Mouse (Mus musculus) small intestine, adult 2 months (tissue): ENCODE measurements at regions not wholly inside any gene's neighbourhood (a gene's known extent, or its start where the extent isn't known, plus 50 kb on each side); places are given as distances from the start of the nearest gene placed in this dataset.
"Not testable (repeated sequence)": the region's sequence is repeated elsewhere in the genome, so short reads cannot be mapped to it uniquely, and the experiment has no call there.

Source experiments
- H3K27ac ChIP-seq: fragments of 200-500 bp; 2 replicates; pipeline ENCODE4 v1.5.1; 2012; ENCODE audit warnings: low read depth, low read length, control low read depth, inconsistent platforms; ENCODE audit not compliant: insufficient read depth
- H3K27me3 ChIP-seq: fragments of 200-500 bp; 2 replicates; pipeline ENCODE4 v1.6.1; 2012; ENCODE audit warnings: mild to moderate bottlenecking, moderate library complexity, low read length, inconsistent platforms; ENCODE audit not compliant: control insufficient read depth, insufficient read depth
- H3K36me3 ChIP-seq: fragments of 200-500 bp; 2 replicates; pipeline ENCODE4 v1.6.1; 2012; ENCODE audit warnings: mild to moderate bottlenecking, low read length, control low read depth, inconsistent platforms; ENCODE audit not compliant: control insufficient read depth, insufficient read depth
- H3K4me1 ChIP-seq: fragments of 200-500 bp; 2 replicates; pipeline ENCODE4 v1.6.1; 2012; ENCODE audit warnings: low read length, inconsistent platforms, mixed read lengths; ENCODE audit not compliant: control insufficient read depth, insufficient read depth, insufficient read length
- H3K4me3 ChIP-seq: fragments of 200-500 bp; 2 replicates; pipeline ENCODE4 v1.5.1; 2012; ENCODE audit warnings: low read depth, mild to moderate bottlenecking, control low read depth, inconsistent platforms, low read length, moderate library complexity
- CTCF ChIP-seq: fragments of 200-500 bp; IDR thresholded peaks from 2 replicates; pipeline ENCODE4 v1.5.1; 2012; ENCODE audit warnings: low read depth, mild to moderate bottlenecking, control low read depth, inconsistent platforms, low read length, moderate library complexity, mixed read lengths; ENCODE audit not compliant: insufficient replicate concordance, insufficient read length; ENCODE audit errors: extremely low read depth
- POLR2A ChIP-seq: fragments of 200-500 bp; IDR thresholded peaks from 2 replicates; pipeline ENCODE4 v1.6.1; 2012; ENCODE audit warnings: low read depth, mild to moderate bottlenecking, control low read depth, inconsistent platforms, low read length, moderate library complexity
- WGBS: fragments of 180-500 bp; shearing (Covaris S2); methylation state at CpG from one replicate; pipeline ENCODE4 v1.1.7; 2018; 5-methylcytosine and 5-hydroxymethylcytosine counted together

- 84% methylated on average over 10 of the region's 10 CpGs for WGBS
- H3K4me3 ChIP-seq: no peak overlapping the region
- H3K27me3 ChIP-seq: 0 out of 2 replicates have a peak, but pooled peaks cover 3% of the 10 kb centered on the region
- H3K4me1 ChIP-seq: no peaks in the 10 kb centered on the region
- TF ChIP-seq POLR2A (no peak), CTCF (no peak)
- no peak overlapping the region for H3K27ac ChIP-seq
- no peaks in the 10 kb centered on the region for H3K36me3 ChIP-seq
These were observed 52.2 kb upstream of the Nmd3 start for GRCm38 (mm10) chr3:69669541-69669940.

GRCm38 (mm10) chr3:69667820-69668219, 54.0 kb upstream of the Nmd3 start:
- WGBS: 81% methylated on average over 7 of the region's 7 CpGs
- H3K4me1 ChIP-seq: peaks cover 4% of the 10 kb centered on the region; the same call in 1 of the 2 replicates
- H3K27me3 ChIP-seq: 0 out of 2 replicates have a peak, but pooled peaks cover 3% of the 10 kb centered on the region
- H3K4me3 ChIP-seq: no peak overlapping the region
- H3K36me3 ChIP-seq: no peaks in the 10 kb centered on the region
- H3K27ac ChIP-seq: no peak overlapping the region
- TF ChIP-seq CTCF (no peak), POLR2A (no peak)

DNA sequence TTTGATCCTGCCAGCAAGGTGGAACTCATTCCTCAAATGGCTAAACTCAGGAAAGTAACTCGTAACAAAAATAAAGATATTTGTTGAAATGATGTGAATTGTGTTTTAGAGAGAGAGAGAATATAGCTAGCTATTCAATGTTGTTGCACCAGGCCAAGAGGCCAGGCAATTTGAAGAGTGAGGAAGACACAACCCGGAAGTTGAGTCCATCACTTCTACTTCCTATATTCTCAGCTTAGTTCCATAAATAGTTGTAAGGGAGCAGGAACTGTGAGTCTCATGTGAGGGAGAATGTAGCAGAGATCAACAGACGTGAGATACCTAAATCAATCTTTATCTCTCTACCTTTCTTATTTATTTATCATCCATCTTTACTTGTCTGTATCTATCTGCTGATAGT, 54.4 kb upstream of the Nmd3 start:
- Histone ChIP-seq H3K36me3 (no peaks in the 10 kb centered on the region), H3K4me3 (no peak overlapping the region), H3K27me3 (0 out of 2 replicates have a peak, but pooled peaks cover 3% of the 10 kb centered on the region), H3K27ac (no peak overlapping the region), H3K4me1 (peaks cover 4% of the 10 kb centered on the region; the same call in 1 of the 2 replicates)
- WGBS: 68% methylated on average over 3 of the region's 3 CpGs
- no peak for TF ChIP-seq CTCF

DNA sequence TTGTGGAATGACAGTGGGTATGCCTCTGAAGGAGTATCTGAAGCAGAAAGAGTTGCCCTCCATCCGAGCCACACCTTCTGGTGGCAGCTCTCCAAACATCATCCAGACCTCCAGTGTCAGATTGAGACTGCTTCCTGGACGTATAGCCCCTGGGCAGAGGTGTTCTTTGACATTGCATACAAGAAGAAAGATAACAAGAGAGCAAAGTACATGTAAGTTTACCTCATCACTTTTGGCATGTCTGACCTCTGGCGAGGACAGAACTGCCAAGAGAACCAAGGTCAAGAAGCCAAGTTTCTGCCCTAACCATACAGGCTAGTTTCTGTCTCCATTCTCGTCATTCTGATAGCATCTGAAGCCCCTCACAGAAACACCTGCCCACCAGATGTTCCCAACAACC, 57.5 kb upstream of the Nmd3 start:
- H3K27me3 ChIP-seq: 0 out of 2 replicates have a peak, but pooled peaks cover 3% of the 10 kb centered on the region
- H3K27ac ChIP-seq: no peak overlapping the region
- WGBS: 37% methylated on average over 4 of the region's 4 CpGs
- peaks cover 4% of the 10 kb centered on the region; the same call in 1 of the 2 replicates for H3K4me1 ChIP-seq
- no peak overlapping the region for H3K4me3 ChIP-seq
- TF ChIP-seq CTCF (no peak), POLR2A (no peak)
- H3K36me3 ChIP-seq: no peaks in the 10 kb centered on the region

- Histone ChIP-seq H3K27me3 (no peaks in the 10 kb centered on the region), H3K36me3 (no peaks in the 10 kb centered on the region), H3K4me3 (no peak overlapping the region), H3K4me1 (peaks cover 5% of the 10 kb centered on the region; the same call in 1 of the 2 replicates), H3K27ac (no peak overlapping the region)
- TF ChIP-seq CTCF (no peak), POLR2A (no peak)
- 70% methylated on average over 2 of the region's 2 CpGs for WGBS
These were observed 59.4 kb upstream of the B3galnt1 start for GRCm38 (mm10) chr3:69658185-69658584.

DNA sequence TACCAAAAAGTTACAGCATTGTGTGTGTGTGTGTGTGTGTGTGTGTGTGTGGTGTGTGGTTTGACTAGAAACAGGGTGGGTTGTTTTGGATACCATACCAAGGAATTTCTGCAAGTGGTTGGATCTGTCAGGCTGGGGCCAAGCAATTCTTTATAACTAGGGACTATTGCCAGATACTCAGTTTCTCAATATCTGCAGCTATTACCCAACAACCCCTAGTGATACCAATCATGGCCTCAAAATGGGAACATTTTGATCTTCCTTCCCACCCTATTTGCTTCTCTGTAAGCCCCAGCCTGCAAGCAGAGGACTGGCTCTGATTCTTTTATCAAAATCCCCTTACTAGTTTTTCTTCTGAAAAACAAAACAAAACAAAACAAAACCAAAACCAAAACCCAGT, 58.8 kb upstream of the B3galnt1 start:
- Histone ChIP-seq H3K27ac (no peak overlapping the region), H3K4me1 (peaks cover 5% of the 10 kb centered on the region; the same call in 1 of the 2 replicates), H3K4me3 (no peak overlapping the region), H3K27me3 (no peaks in the 10 kb centered on the region), H3K36me3 (no peaks in the 10 kb centered on the region)
- TF ChIP-seq POLR2A: no peak

GRCm38 (mm10) chr3:69655651-69656050, 56.9 kb upstream of the B3galnt1 start:
- H3K27me3 ChIP-seq, H3K4me1 ChIP-seq, H3K36me3 ChIP-seq, H3K4me3 ChIP-seq, H3K27ac ChIP-seq: not testable (repeated sequence)
- WGBS: 62% methylated on average over 10 of the region's 10 CpGs

- WGBS: 5% methylated on average over 2 of the region's 2 CpGs
- Histone ChIP-seq H3K4me3 (no peak overlapping the region), H3K27ac (peak overlapping the region; percentile 45; the same call in 1 of the 2 replicates), H3K4me1 (peaks cover 5% of the 10 kb centered on the region; the same call in 1 of the 2 replicates), H3K36me3 (no peaks in the 10 kb centered on the region), H3K27me3 (no peaks in the 10 kb centered on the region)
- TF ChIP-seq POLR2A (no peak), CTCF (no peak)
These were observed 56.2 kb upstream of the B3galnt1 start for GRCm38 (mm10) chr3:69655001-69655400.

DNA sequence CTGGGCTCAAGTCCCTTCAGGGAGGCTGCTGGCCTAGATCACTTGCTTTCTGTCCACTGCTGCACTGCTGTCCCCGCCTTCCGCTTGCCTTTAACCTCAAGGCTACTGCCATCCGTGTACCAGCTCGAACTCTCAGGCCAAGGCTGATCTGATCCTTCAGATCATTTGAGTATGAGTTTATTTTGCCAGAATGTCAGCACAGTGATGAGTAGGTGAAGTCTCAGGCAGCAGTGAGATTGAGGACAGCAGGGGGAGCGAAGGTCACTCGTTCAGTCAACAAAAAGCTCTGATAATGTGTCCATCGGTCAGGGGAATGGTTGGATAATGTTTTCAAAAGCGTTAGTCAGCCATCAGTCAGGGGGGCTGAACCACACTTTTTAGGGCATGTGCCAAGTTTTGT, 54.6 kb upstream of the B3galnt1 start:
- H3K4me1 ChIP-seq, H3K4me3 ChIP-seq: not testable (repeated sequence)
- 28% methylated on average over 8 of the region's 8 CpGs for WGBS

More for the DNA sequence above, 54.6 kb upstream of the B3galnt1 start:
- not testable (repeated sequence) for H3K27me3 ChIP-seq, H3K36me3 ChIP-seq, H3K27ac ChIP-seq
